Mouse (Mus musculus) intestine, embryonic 14.5 days (tissue): Measurements from ENCODE around the gene Olfr550. TPM values are rescaled to one million over a fixed set of nuclear protein-coding genes. Genes with fewer than 3 reads are reported as not detected.
"Not testable (repeated sequence)": the region's sequence is repeated elsewhere in the genome, so short reads cannot be mapped to it uniquely, and the experiment has no call there.

Experiments used
- ATAC-seq: fragments of 200-750 bp; cut with Nextera tagmentation; replicated peaks from 2 replicates; pipeline ENCODE4 v1.8.0; 2017; ENCODE audit warnings: low read depth, moderate number of reproducible peaks, moderate TSS enrichment, moderate library complexity; ENCODE audit not compliant: low FRiP score, low TSS enrichment
- DNase-seq: peaks from one replicate; pipeline ENCODE4 v3.0.0-alpha.2; 2018; ENCODE audit warnings: low spot score
- H3K27ac ChIP-seq: fragments of 300-500 bp; sonication (generic); 2 replicates; pipeline ENCODE4 v1.5.1; 2014; ENCODE audit warnings: low read depth, mild to moderate bottlenecking, control low read depth
- H3K27me3 ChIP-seq: fragments of 300-500 bp; sonication (generic); replicated peaks from 2 replicates; pipeline ENCODE4 v1.6.1; 2014; ENCODE audit warnings: low read length, control low read depth; ENCODE audit not compliant: control insufficient read depth, insufficient read depth
- H3K36me3 ChIP-seq: fragments of 300-500 bp; sonication (generic); 2 replicates; pipeline ENCODE4 v1.6.1; 2014; ENCODE audit warnings: low read length, control low read depth; ENCODE audit not compliant: control insufficient read depth, insufficient read depth
- H3K4me1 ChIP-seq: fragments of 300-500 bp; sonication (generic); replicated peaks from 2 replicates; pipeline ENCODE4 v1.6.1; 2014; ENCODE audit warnings: low read length, control low read depth, mixed read lengths; ENCODE audit not compliant: control insufficient read depth, insufficient read depth
- H3K4me2 ChIP-seq: fragments of 300-500 bp; sonication (generic); 2 replicates; pipeline ENCODE4 v1.6.1; 2014; ENCODE audit warnings: low read length
- H3K4me3 ChIP-seq: fragments of 300-500 bp; sonication (generic); 2 replicates; pipeline ENCODE4 v1.5.1; 2014; ENCODE audit warnings: low read depth, low read length, control low read depth, mixed read lengths
- H3K9ac ChIP-seq: fragments of 300-500 bp; sonication (generic); 2 replicates; pipeline ENCODE4 v1.6.1; 2014; ENCODE audit warnings: mild to moderate bottlenecking, low read length
- H3K9me3 ChIP-seq: fragments of 300-500 bp; sonication (generic); 2 replicates; pipeline ENCODE4 v1.6.1; 2016; ENCODE audit warnings: low read length, control low read depth; ENCODE audit not compliant: control insufficient read depth
- WGBS: fragments of 180-500 bp; shearing (Covaris S2); extraction: QIAGEN DNeasy Blood & Tissue Kit; methylation state at CpG from one replicate; pipeline ENCODE4 v1.1.7; 2014; 5-methylcytosine and 5-hydroxymethylcytosine counted together
- polyA plus RNA-seq: library from polyadenylated mRNA; unstranded; fragments of >200 nt; fragmentation: Nextera tagmentation; extraction: Ambion mirVana; gene quantifications from 2 replicates; pipeline ENCODE4 v1.2.1, GENCODE M21; 2014

Gene Olfr550
- polyA plus RNA-seq, 1 experiment from 2014 or later: not detected

DNA sequence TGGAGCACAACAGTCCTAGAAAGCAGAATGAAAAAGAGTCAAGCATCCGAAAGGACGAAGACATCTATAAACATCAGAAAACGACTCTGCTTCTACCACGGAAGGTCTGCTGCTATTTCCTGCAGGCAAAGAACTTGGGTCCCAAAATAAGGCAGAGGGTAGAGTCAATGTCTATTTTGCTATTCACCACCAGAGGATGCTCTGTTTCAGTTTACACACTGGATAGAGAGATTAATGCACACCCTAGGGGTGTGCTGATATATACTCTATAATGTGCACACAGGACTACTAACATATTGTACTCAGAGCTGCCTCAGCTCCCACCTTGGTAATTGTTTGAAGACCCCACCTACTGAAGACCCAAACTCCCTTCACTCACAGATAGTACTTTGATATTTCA is 5.0 kb upstream of the Olfr550 start:
- peaks cover 5% of the 10 kb centered on the region; the same call in 1 of the 2 replicates for H3K4me1 ChIP-seq
- H3K27ac ChIP-seq: no peak overlapping the region
- H3K36me3 ChIP-seq: no peaks in the 10 kb centered on the region
- no peak overlapping the region for H3K4me2 ChIP-seq
- ATAC-seq (no peak), DNase-seq (no peak)
- H3K4me3 ChIP-seq: no peak overlapping the region
- 88% methylated on average over 4 of the region's 4 CpGs for WGBS
- H3K27me3 ChIP-seq: no peaks in the 10 kb centered on the region
- H3K9ac ChIP-seq: no peak overlapping the region
- no peaks in the 10 kb centered on the region for H3K9me3 ChIP-seq

DNA sequence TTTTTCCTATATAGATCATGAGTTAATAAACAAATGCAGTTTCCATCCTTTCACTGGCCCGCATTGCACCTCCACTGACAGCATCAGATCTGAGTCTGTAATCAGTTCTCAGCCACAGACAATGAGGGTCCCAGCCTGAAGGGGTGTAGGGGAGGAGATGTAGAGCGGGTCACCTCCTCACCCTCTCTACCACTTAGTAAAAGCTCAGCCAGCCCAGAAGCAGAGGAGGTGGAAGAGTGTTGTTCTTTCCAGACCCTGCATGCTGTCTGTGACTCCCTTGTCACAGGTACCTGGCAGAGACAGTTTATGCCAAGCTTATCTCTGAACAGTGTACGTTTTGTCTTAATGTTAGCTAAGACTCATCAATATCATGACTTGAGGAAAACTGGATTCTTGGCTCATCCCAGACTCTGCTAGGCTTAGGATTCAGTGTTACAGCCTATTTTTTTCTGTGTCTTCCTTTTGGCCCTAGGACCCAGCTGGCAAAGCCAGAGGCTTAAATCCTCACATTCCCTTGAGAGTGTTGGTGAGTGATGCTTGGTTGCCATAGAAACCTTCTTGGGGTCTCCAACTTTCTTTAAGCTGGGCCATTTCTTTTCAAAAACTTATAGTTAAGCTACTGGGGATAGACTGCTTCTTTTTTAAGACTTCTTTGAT is 2.1 kb downstream of the Olfr550 start:
- no peak for ATAC-seq
- Histone ChIP-seq H3K9me3 (no peaks in the 10 kb centered on the region), H3K9ac (no peak overlapping the region), H3K4me1 (no peaks in the 10 kb centered on the region), H3K36me3 (no peaks in the 10 kb centered on the region), H3K4me3 (no peak overlapping the region), H3K27me3 (no peaks in the 10 kb centered on the region), H3K27ac (no peak overlapping the region), H3K4me2 (no peak overlapping the region)
- no peak for DNase-seq
- 77% methylated on average over 3 of the region's 3 CpGs for WGBS

DNA sequence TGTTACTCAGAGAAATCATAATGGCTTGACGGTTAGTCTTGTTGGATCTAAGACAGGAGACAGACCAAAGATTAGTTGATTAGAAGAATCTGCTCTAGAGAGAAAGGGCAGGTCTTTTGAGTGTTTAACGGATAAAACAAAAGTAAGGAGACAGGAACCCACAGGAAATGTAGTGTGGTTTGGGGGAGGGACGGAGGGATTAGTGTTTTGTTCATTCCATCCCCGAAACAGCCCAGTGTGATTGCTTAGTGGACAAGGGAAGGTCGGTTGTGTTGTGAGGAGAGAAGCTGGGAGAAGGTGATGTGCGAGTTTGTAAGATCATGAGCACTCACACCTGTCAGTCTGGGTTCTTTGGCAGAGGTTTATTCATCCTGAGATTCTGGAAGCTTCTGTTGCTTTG is 4.8 kb downstream of the Olfr550 start:
- ATAC-seq (no peak), DNase-seq (no peak)
- Histone ChIP-seq H3K9ac (no peak overlapping the region), H3K4me2 (no peak overlapping the region), H3K4me1 (no peaks in the 10 kb centered on the region), H3K9me3 (no peaks in the 10 kb centered on the region), H3K27me3 (no peaks in the 10 kb centered on the region), H3K4me3 (no peak overlapping the region), H3K36me3 (no peaks in the 10 kb centered on the region), H3K27ac (no peak overlapping the region)
- WGBS: 76% methylated on average over 6 of the region's 6 CpGs

DNA sequence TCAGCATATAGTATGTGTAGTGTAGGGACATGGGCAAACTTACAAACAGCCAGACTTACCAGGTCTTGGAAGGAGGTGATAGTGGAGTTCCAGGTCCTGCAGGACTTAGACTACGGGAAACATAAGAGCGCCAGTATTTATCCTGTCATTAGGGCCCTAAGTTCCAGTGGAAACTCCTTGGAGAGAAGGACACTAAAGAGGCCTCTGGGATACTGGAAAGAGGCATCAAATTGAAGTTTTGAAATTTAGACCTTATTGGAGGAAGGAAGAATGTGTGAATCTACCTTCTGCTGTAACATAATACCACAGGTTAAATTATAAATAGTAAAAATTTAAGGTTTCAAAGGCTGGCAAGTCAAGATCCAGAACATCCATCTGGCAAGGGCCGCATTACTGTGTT is 20.5 kb downstream of the Olfr550 start, which contains the start of gene Olfr551:
TSS of gene Olfr551 (minus strand) at position 101 of the 400 bp plus-strand sequence.
- H3K4me3 ChIP-seq: no peak within 1 kb of the TSS
- no peaks in the 10 kb centered on the region for H3K27me3 ChIP-seq
- no peaks in the 10 kb centered on the region for H3K9me3 ChIP-seq
- no peak within 1 kb of the TSS for H3K4me2 ChIP-seq
- 92% methylated on average over 3 of the region's 3 CpGs for WGBS
- ATAC-seq (no peak), DNase-seq (no peak)
- no peaks in the 10 kb centered on the region for H3K36me3 ChIP-seq
- no peak within 1 kb of the TSS for H3K9ac ChIP-seq
- no peak within 1 kb of the TSS for H3K27ac ChIP-seq
- no peaks in the 10 kb centered on the region for H3K4me1 ChIP-seq

DNA sequence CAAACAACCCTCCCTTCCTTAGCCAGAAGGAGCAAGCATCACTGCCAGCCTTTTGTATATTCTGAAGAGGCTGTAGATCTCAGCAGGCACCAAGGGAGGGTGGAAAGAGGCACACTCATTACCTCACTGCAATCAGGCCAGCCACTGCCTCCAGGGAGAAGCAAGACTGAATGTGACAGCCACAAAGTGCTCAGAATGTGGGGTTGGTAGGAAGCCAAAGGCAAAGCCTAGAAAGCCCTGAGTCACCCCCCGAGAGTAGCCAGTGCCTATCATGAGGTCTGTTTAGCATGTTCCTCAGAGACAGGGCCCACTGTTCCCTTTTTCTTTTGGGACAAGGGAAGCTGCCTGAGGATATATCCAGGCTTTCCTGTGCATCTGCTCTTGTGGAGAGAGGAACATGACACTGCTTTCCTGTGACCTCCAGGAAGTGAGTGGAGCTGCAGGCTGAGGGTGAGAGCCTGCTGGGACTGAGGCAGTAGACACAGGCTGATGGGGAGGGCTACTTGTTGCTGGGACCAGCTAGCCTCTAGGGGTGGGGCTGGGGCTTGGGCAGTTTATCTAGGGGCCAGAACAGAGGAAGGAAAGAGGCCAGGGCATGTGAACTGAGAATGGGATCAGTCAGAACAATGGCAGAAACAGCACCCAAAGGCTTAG is 26.3 kb downstream of the Olfr550 start, which contains the start of gene Olfr552:
TSS of gene Olfr552 (plus strand) at position 393 of the 654 bp plus-strand sequence.
- H3K9me3 ChIP-seq: no peaks in the 10 kb centered on the region
- no peak for ATAC-seq

DNA sequence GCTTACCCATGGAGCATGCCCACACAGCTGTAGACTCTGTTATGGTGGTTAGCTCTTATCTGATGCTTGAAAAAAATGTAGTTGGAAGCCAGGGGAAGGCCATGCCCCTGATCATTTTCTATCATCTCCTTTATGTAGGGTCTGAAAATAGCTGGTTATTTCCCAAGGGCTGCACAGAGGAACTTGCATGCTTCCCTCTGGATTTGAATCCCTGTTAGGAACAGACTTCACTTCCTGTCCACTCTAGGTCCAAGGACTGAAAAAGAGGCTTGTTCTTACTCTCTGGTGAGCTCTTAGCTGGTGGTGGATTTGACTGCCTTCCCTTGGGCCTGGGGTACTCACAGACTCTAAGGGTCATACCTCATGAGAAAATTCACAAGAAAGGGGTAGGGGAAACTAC is 46.9 kb downstream of the Olfr550 start, which contains the start of gene Olfr553:
TSS of gene Olfr553 (minus strand) at position 101 of the 400 bp plus-strand sequence.
- no peaks in the 10 kb centered on the region for H3K9me3 ChIP-seq
- H3K4me3 ChIP-seq: no peak within 1 kb of the TSS
- DNase-seq (no peak), ATAC-seq (no peak)
- no peak within 1 kb of the TSS for H3K9ac ChIP-seq
- H3K36me3 ChIP-seq: no peaks in the 10 kb centered on the region
- no peaks in the 10 kb centered on the region for H3K27me3 ChIP-seq
- no peak within 1 kb of the TSS for H3K4me2 ChIP-seq
- no peaks in the 10 kb centered on the region for H3K4me1 ChIP-seq
- H3K27ac ChIP-seq: no peak within 1 kb of the TSS

More for the DNA sequence above, 26.3 kb downstream of the Olfr550 start, which contains the start of gene Olfr552:
- H3K4me1 ChIP-seq: no peaks in the 10 kb centered on the region
- H3K4me2 ChIP-seq: no peak within 1 kb of the TSS
- 65% methylated on average over 1 of the region's 1 CpGs for WGBS
- H3K36me3 ChIP-seq: no peaks in the 10 kb centered on the region
- no peak within 1 kb of the TSS for H3K27ac ChIP-seq
- H3K27me3 ChIP-seq: no peaks in the 10 kb centered on the region
- no peak for DNase-seq
- no peak within 1 kb of the TSS for H3K4me3 ChIP-seq
- H3K9ac ChIP-seq: no peak within 1 kb of the TSS

DNA sequence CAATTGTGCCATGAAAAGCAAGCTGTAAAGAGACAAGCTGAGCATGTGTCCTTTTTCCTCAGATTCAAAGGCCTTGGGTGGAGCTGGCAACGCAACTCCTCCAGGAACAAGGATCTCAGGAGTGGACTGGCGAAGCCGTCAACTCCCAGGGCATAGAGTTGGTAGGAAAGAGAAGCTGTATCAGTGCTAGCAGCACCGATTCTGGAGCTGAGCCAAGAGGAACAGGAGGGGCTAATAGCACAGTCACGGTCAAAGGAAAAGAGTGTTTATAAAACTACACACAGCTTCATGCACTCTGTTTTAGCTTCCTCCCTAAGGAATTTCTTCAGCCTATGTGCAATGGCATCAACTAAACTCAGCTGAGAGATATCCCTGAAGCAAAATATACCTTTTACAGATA is 48.4 kb downstream of the Olfr550 start:
- no peak for DNase-seq
- no peak for ATAC-seq
- no peaks in the 10 kb centered on the region for H3K27me3 ChIP-seq
- no peak overlapping the region for H3K4me2 ChIP-seq
- no peak overlapping the region for H3K9ac ChIP-seq
- no peaks in the 10 kb centered on the region for H3K4me1 ChIP-seq
- H3K4me3 ChIP-seq: no peak overlapping the region
- WGBS: 56% methylated on average over 5 of the region's 5 CpGs
- H3K9me3 ChIP-seq: no peaks in the 10 kb centered on the region
- H3K27ac ChIP-seq: no peak overlapping the region
- H3K36me3 ChIP-seq: no peaks in the 10 kb centered on the region

DNA sequence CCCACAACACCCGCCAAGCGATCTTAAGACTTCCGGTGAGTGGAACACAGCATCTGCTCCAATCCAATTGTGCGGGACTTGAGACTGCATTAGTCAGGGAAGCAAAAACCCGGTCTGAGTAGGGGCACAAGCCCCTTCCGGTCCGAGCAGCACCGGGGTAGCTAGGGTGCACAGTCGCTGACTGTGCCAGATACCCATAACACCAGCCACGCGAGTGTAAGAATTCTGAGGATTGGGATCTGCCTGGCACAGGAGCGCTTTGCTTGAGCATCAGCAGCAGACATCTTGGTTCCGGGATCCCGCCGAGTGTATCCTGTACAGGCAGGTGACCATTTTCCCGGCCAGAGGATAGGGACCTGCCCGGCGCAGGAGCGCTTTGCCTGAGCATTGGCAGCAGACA is 49.1 kb downstream of the Olfr550 start:
- H3K9ac ChIP-seq, H3K9me3 ChIP-seq, H3K27me3 ChIP-seq, H3K27ac ChIP-seq, H3K4me2 ChIP-seq, H3K4me3 ChIP-seq, H3K36me3 ChIP-seq, DNase-seq, H3K4me1 ChIP-seq, ATAC-seq: not testable (repeated sequence)
- WGBS: 84% methylated on average over 17 of the region's 19 CpGs
